Mouse (Mus musculus): ENCODE results near the gene Pgap3. TPM values are rescaled to one million over a fixed set of nuclear protein-coding genes. Genes with fewer than 3 reads are reported as not detected.

Gene Pgap3
- polyA plus RNA-seq, 1 experiment = 13.2 TPM

DNA sequence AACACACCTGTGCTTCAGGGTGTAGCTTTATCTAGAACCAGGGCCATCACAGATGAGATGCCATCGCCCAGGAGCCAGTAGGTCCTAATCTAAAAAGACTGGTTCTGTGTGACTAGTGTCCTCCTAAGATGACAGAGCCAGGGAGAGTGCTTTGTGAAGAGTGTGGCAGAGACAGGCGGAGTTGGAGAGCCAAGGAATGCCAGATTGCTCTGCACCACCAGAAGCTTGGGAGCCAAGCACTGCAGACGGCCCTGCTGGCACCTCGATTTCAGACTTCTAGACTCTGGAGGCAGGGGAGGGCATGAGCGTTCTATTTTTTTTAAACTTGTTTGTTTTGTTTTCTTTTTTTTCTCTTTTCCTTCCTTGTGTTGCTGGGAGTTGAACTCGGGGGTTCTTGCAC is 31.0 kb downstream of the Pgap3 start:
- Histone ChIP-seq H3K27me3 (ENCODE audit: control insufficient read depth, insufficient read depth, low read length) (no peaks in the 10 kb centered on the region), H3K4me3 (replicated peaks; ENCODE audit: insufficient read depth, low read depth, low read length) (no peak overlapping the region), H3K4me1 (ENCODE audit: control insufficient read depth, insufficient read depth, low read length) (peaks cover 38% of the 10 kb centered on the region), H3K27ac (ENCODE audit: insufficient read depth, low read length) (peak overlapping the region; percentile 11)
- no peak for TF ChIP-seq POLR2A (IDR thresholded peaks at IDR 0.05; ENCODE audit: borderline replicate concordance, insufficient read depth, low read length)
- no peak for TF ChIP-seq CTCF (IDR thresholded peaks at IDR 0.05; ENCODE audit: borderline replicate concordance, insufficient read depth, low read depth, low read length)
- WGBS = 18% methylated on average over 6 of the region's 6 CpGs
- DNase-seq = peak; percentile 55 to 74

DNA sequence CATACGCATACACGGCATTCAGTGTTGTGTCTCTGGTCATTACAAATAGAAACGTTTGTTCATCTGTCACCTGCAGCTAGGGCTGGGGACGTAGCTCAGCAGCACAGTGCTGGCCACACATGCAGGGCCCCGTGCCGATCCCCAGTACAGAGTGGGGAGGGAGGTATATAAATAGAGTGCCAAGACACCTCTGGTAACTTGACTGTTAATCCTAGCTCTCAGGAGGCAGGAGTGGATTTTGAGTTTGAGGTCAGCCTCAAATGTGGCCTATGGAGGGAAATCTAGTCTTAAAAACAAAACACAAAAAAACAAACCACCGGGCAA is 32.5 kb downstream of the Pgap3 start:
- no peak overlapping the region for H3K27ac ChIP-seq (ENCODE audit: insufficient read depth, low read length)
- H3K4me3 ChIP-seq (replicated peaks; ENCODE audit: insufficient read depth, low read depth, low read length) = no peak overlapping the region
- no peak for DNase-seq
- H3K27me3 ChIP-seq (ENCODE audit: control insufficient read depth, insufficient read depth, low read length) = no peaks in the 10 kb centered on the region
- peaks cover 37% of the 10 kb centered on the region for H3K4me1 ChIP-seq (ENCODE audit: control insufficient read depth, insufficient read depth, low read length)
- WGBS = 57% methylated on average over 7 of the region's 7 CpGs
- no peak for TF ChIP-seq POLR2A (IDR thresholded peaks at IDR 0.05; ENCODE audit: borderline replicate concordance, insufficient read depth, low read length)
- no peak for TF ChIP-seq CTCF (IDR thresholded peaks at IDR 0.05; ENCODE audit: borderline replicate concordance, insufficient read depth, low read depth, low read length)

DNA sequence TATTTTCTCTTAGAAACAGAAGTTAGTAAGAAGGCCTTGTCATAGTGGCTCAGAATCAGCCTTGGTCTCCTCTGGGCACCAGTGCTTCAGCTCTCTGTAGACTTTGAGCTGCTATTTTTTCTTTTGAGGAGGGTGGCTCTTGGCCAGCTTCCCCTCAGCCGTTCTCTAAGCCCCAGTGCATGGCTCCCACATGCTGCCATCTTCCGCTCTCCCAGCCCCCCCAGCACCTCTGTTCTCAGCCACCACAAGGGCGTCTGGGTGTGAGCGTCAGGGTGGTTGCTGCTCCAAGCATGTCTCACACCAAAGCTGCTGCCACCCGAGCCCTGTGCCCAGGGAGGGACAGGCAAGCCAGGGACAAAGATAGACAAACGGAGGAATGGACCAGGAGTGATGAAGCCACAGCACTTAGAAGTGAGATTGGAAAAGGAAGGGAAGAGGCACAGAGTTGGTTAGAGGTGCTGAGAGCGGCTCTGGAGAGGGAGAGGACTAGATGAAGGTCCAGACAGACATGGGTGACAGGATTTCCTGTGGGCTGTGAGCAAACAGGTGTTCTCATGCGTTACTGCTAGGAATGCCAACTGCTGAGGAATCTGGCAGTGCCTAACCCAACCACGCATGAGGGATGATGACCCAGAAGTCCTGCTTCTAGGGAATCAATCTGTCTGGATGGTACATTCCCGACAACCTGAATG is 33.0 kb downstream of the Pgap3 start:
- H3K27ac ChIP-seq (ENCODE audit: insufficient read depth, low read length) = no peak overlapping the region
- WGBS = 43% methylated on average over 10 of the region's 10 CpGs
- no peak for DNase-seq
- no peaks in the 10 kb centered on the region for H3K27me3 ChIP-seq (ENCODE audit: control insufficient read depth, insufficient read depth, low read length)
- H3K4me1 ChIP-seq (ENCODE audit: control insufficient read depth, insufficient read depth, low read length) = peaks cover 37% of the 10 kb centered on the region
- TF ChIP-seq POLR2A (IDR thresholded peaks at IDR 0.05; ENCODE audit: borderline replicate concordance, insufficient read depth, low read length) (no peak), CTCF (IDR thresholded peaks at IDR 0.05; ENCODE audit: borderline replicate concordance, insufficient read depth, low read depth, low read length) (no peak)
- no peak overlapping the region for H3K4me3 ChIP-seq (replicated peaks; ENCODE audit: insufficient read depth, low read depth, low read length)

- no peak for TF ChIP-seq CTCF (IDR thresholded peaks at IDR 0.05; ENCODE audit: borderline replicate concordance, insufficient read depth, low read depth, low read length)
- TF ChIP-seq POLR2A (IDR thresholded peaks at IDR 0.05; ENCODE audit: borderline replicate concordance, insufficient read depth, low read length) = no peak
These were observed 34.0 kb downstream of the Pgap3 start for GRCm38 (mm10) chr11:98366290-98366689.

GRCm38 (mm10) chr11:98364410-98364809 is 35.9 kb downstream of the Pgap3 start:
- Histone ChIP-seq H3K27ac (ENCODE audit: insufficient read depth, low read length) (no peak overlapping the region), H3K4me1 (ENCODE audit: control insufficient read depth, insufficient read depth, low read length) (peaks cover 22% of the 10 kb centered on the region), H3K27me3 (ENCODE audit: control insufficient read depth, insufficient read depth, low read length) (no peaks in the 10 kb centered on the region), H3K4me3 (replicated peaks; ENCODE audit: insufficient read depth, low read depth, low read length) (no peak overlapping the region)
- WGBS = 95% methylated on average over 5 of the region's 5 CpGs
- no peak for TF ChIP-seq POLR2A (IDR thresholded peaks at IDR 0.05; ENCODE audit: borderline replicate concordance, insufficient read depth, low read length)
- TF ChIP-seq CTCF (IDR thresholded peaks at IDR 0.05; ENCODE audit: borderline replicate concordance, insufficient read depth, low read depth, low read length) = no peak
- no peak for DNase-seq

More at GRCm38 (mm10) chr11:98366290-98366689, 34.0 kb downstream of the Pgap3 start:
- peaks cover 34% of the 10 kb centered on the region for H3K4me1 ChIP-seq (ENCODE audit: control insufficient read depth, insufficient read depth, low read length)
- no peaks in the 10 kb centered on the region for H3K27me3 ChIP-seq (ENCODE audit: control insufficient read depth, insufficient read depth, low read length)
- H3K4me3 ChIP-seq (replicated peaks; ENCODE audit: insufficient read depth, low read depth, low read length) = no peak overlapping the region
- DNase-seq = no peak
- WGBS = 87% methylated on average over 10 of the region's 10 CpGs
- no peak overlapping the region for H3K27ac ChIP-seq (ENCODE audit: insufficient read depth, low read length)

- WGBS = 80% methylated on average over 5 of the region's 5 CpGs
- no peaks in the 10 kb centered on the region for H3K27me3 ChIP-seq (ENCODE audit: control insufficient read depth, insufficient read depth, low read length)
- H3K4me3 ChIP-seq (replicated peaks; ENCODE audit: insufficient read depth, low read depth, low read length) = no peak overlapping the region
- no peak overlapping the region for H3K27ac ChIP-seq (ENCODE audit: insufficient read depth, low read length)
- peaks cover 18% of the 10 kb centered on the region for H3K4me1 ChIP-seq (ENCODE audit: control insufficient read depth, insufficient read depth, low read length)
- no peak for TF ChIP-seq POLR2A (IDR thresholded peaks at IDR 0.05; ENCODE audit: borderline replicate concordance, insufficient read depth, low read length)
- TF ChIP-seq CTCF (IDR thresholded peaks at IDR 0.05; ENCODE audit: borderline replicate concordance, insufficient read depth, low read depth, low read length) = no peak
- no peak for DNase-seq
These were observed 36.5 kb downstream of the Pgap3 start for GRCm38 (mm10) chr11:98363817-98364216.

- Histone ChIP-seq H3K27ac (ENCODE audit: insufficient read depth, low read length) (peak overlapping the region; percentile 42; the same call in 1 of the 2 replicates), H3K4me1 (ENCODE audit: control insufficient read depth, insufficient read depth, low read length) (peaks cover 5% of the 10 kb centered on the region; the same call in 1 of the 2 replicates), H3K27me3 (ENCODE audit: control insufficient read depth, insufficient read depth, low read length) (no peaks in the 10 kb centered on the region), H3K4me3 (replicated peaks; ENCODE audit: insufficient read depth, low read depth, low read length) (no peak overlapping the region)
- no peak for DNase-seq
- WGBS = 35% methylated on average over 9 of the region's 9 CpGs
- TF ChIP-seq CTCF (IDR thresholded peaks at IDR 0.05; ENCODE audit: borderline replicate concordance, insufficient read depth, low read depth, low read length) (no peak), POLR2A (IDR thresholded peaks at IDR 0.05; ENCODE audit: borderline replicate concordance, insufficient read depth, low read length) (no peak)
These were observed 39.3 kb downstream of the Pgap3 start for GRCm38 (mm10) chr11:98360866-98361521.
